Mouse (Mus musculus) liver, embryonic 13.5 days (tissue): ENCODE results near the gene Idh2. TPM values are rescaled to one million over a fixed set of nuclear protein-coding genes. Genes with fewer than 3 reads are reported as not detected.

Experiments
- ATAC-seq: fragments of 200-750 bp; cut with Nextera tagmentation; 2 replicates; pipeline ENCODE4 v1.8.0; 2017; ENCODE audit warnings: low read depth, mild to moderate bottlenecking, moderate number of reproducible peaks, moderate library complexity
- DNase-seq: peaks from one replicate; pipeline ENCODE4 v3.0.0; 2022
- H3K27ac ChIP-seq: fragments of 300-500 bp; sonication (generic); 2 replicates; pipeline ENCODE4 v1.5.1; 2015; ENCODE audit warnings: moderate library complexity, mild to moderate bottlenecking, inconsistent platforms
- H3K27me3 ChIP-seq: fragments of 300-500 bp; sonication (generic); 2 replicates; pipeline ENCODE4 v1.6.1; 2015; ENCODE audit warnings: mild to moderate bottlenecking, inconsistent platforms
- H3K36me3 ChIP-seq: fragments of 300-500 bp; sonication (generic); 2 replicates; pipeline ENCODE4 v1.6.1; 2015; ENCODE audit warnings: mild to moderate bottlenecking, inconsistent platforms
- H3K4me1 ChIP-seq: fragments of 300-500 bp; sonication (generic); replicated peaks from 2 replicates; pipeline ENCODE4 v1.6.1; 2015; ENCODE audit warnings: inconsistent platforms
- H3K4me2 ChIP-seq: fragments of 300-500 bp; sonication (generic); 2 replicates; pipeline ENCODE4 v1.6.1; 2015; ENCODE audit warnings: inconsistent platforms, mild to moderate bottlenecking, moderate library complexity
- H3K4me3 ChIP-seq: fragments of 300-500 bp; sonication (generic); replicated peaks from 2 replicates; pipeline ENCODE4 v1.5.1; 2015; ENCODE audit warnings: mild to moderate bottlenecking, inconsistent platforms
- H3K9ac ChIP-seq: fragments of 300-500 bp; sonication (generic); 2 replicates; pipeline ENCODE4 v1.6.1; 2015; ENCODE audit warnings: mild to moderate bottlenecking, inconsistent platforms
- H3K9me3 ChIP-seq: fragments of 300-500 bp; sonication (generic); replicated peaks from 2 replicates; pipeline ENCODE4 v1.6.1; 2016; ENCODE audit warnings: inconsistent platforms
- WGBS: fragments of 180-500 bp; shearing (Covaris S2); methylation state at CpG from one replicate; pipeline ENCODE4 v1.1.7; 2015; ENCODE audit not compliant: insufficient replicate concordance; 5-methylcytosine and 5-hydroxymethylcytosine counted together
- polyA plus RNA-seq: library from polyadenylated mRNA; unstranded; fragments of >200 nt; fragmentation: Nextera tagmentation; extraction: Ambion mirVana; gene quantifications from 2 replicates; pipeline ENCODE4 v1.2.1, GENCODE M21; 2015

The Idh2 gene
- polyA plus RNA-seq, 1 experiment from 2014 or later, result 137 TPM

- no peak overlapping the region for H3K4me3 ChIP-seq
- whole genome bisulfite sequencing, result 77% methylated on average over 5 of the region's 7 CpGs
- no peaks in the 10 kb centered on the region for H3K27me3 ChIP-seq
- DNase-seq, result no peak
- no peak for ATAC-seq
- H3K36me3 ChIP-seq, result no peaks in the 10 kb centered on the region
- H3K4me2 ChIP-seq, result no peak overlapping the region
- H3K9me3 ChIP-seq, result no peaks in the 10 kb centered on the region
- H3K9ac ChIP-seq, result no peak overlapping the region
- peaks cover 53% of the 10 kb centered on the region for H3K4me1 ChIP-seq
- no peak overlapping the region for H3K27ac ChIP-seq
These were observed 46.9 kb downstream of the Idh2 start for GRCm38 (mm10) chr7:80068341-80068740.

- no peaks in the 10 kb centered on the region for H3K9me3 ChIP-seq
- no peak overlapping the region for H3K27ac ChIP-seq
- H3K4me3 ChIP-seq, result no peak overlapping the region
- no peaks in the 10 kb centered on the region for H3K27me3 ChIP-seq
- H3K36me3 ChIP-seq, result no peaks in the 10 kb centered on the region
- H3K4me2 ChIP-seq, result no peak overlapping the region
- H3K9ac ChIP-seq, result no peak overlapping the region
- WGBS, result 70% methylated on average over 13 of the region's 13 CpGs
- peaks cover 58% of the 10 kb centered on the region for H3K4me1 ChIP-seq
- DNase-seq (no peak), ATAC-seq (no peak)
These were observed 48.3 kb downstream of the Idh2 start for GRCm38 (mm10) chr7:80066675-80067455.

GRCm38 (mm10) chr7:80065250-80065649, 49.9 kb downstream of the Idh2 start:
- ATAC-seq (no peak), DNase-seq (no peak)
- Histone ChIP-seq H3K9ac (no peak overlapping the region), H3K4me2 (no peak overlapping the region), H3K36me3 (no peaks in the 10 kb centered on the region), H3K27me3 (no peaks in the 10 kb centered on the region), H3K9me3 (no peaks in the 10 kb centered on the region), H3K4me1 (peaks cover 66% of the 10 kb centered on the region), H3K4me3 (no peak overlapping the region), H3K27ac (no peak overlapping the region)
- WGBS, result 74% methylated on average over 3 of the region's 3 CpGs

DNA sequence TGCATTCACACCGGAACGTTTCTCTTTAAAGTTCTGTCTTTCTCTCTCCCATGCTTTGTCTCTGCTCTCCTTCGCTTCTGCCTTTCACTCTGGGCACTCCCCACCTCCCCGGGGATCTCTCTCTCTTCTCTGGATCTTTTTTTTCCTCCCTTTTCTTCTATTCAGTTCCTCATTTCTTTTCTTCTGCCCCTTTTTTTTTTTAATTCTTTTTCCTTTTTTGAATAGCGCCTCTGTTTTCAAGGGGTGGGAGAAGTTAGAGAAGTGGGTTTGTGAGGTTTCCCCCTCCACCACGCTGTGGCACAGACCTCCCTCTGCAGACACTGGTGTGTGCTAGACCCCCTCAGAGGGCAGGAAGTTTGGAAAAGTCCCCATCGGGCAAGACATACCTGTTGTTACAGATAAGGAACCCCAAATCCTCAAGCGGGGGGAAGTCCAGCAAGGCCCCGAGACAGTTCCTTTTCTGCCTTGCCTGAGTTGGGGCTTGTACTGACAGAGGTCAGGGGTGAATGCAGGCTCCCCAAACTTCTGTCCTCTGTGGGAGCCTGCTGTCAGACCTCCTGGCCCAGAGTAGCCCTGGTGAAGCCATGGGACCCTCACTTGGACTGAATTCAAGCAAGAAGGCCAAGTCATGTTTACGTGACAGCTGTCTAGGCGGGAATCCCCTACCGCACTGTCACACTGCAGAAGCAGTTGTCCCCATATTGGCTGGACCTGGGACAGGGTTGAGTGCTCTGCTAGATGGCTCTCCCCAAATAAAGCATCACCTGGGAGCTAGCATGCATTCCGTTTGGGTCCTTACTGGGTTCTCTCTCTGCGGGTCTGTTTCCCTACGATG, 51.1 kb downstream of the Idh2 start:
- ATAC-seq, result no peak

DNA sequence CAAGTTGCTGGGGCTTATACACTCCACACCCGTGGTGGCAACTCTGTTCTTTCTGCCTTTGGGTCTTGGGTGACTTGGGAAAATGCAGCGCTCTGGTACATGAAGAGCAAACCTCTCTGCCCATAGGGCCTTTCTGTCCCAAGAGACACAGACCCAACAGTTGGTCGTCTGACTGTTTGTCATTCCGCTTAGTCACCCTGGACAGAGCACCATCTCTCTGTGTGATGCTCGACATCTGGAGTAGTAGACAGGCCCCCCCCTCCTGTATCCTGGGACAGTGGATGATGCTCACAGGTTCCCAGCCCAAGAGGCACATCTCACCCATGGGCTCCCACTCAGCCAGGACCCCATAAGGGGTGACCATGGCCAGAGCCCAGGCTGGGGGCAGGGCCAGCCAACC, 51.9 kb downstream of the Idh2 start:
- Histone ChIP-seq H3K36me3 (no peaks in the 10 kb centered on the region), H3K27ac (no peak overlapping the region), H3K9me3 (no peaks in the 10 kb centered on the region), H3K27me3 (no peaks in the 10 kb centered on the region), H3K9ac (no peak overlapping the region), H3K4me1 (peaks cover 70% of the 10 kb centered on the region), H3K4me3 (no peak overlapping the region), H3K4me2 (no peak overlapping the region)
- ATAC-seq (no peak), DNase-seq (no peak)
- 50% methylated on average over 5 of the region's 5 CpGs for WGBS

More for the DNA sequence above, 51.1 kb downstream of the Idh2 start:
- Histone ChIP-seq H3K9ac (no peak overlapping the region), H3K4me3 (no peak overlapping the region), H3K4me2 (no peak overlapping the region), H3K36me3 (no peaks in the 10 kb centered on the region), H3K9me3 (no peaks in the 10 kb centered on the region), H3K4me1 (peaks cover 66% of the 10 kb centered on the region), H3K27ac (no peak overlapping the region), H3K27me3 (no peaks in the 10 kb centered on the region)
- 43% methylated on average over 15 of the region's 15 CpGs for WGBS
- no peak for DNase-seq

- Histone ChIP-seq H3K4me2 (no peak overlapping the region), H3K27me3 (no peaks in the 10 kb centered on the region), H3K9me3 (no peaks in the 10 kb centered on the region), H3K9ac (no peak overlapping the region), H3K4me3 (no peak overlapping the region), H3K4me1 (peaks cover 76% of the 10 kb centered on the region), H3K36me3 (no peaks in the 10 kb centered on the region), H3K27ac (no peak overlapping the region)
- WGBS, result 79% methylated on average over 17 of the region's 17 CpGs
- DNase-seq (no peak), ATAC-seq (no peak)
These were observed 52.9 kb downstream of the Idh2 start for GRCm38 (mm10) chr7:80062083-80062826.

GRCm38 (mm10) chr7:80060012-80060778, 55.0 kb downstream of the Idh2 start:
- Histone ChIP-seq H3K4me3 (no peak overlapping the region), H3K4me1 (peaks cover 90% of the 10 kb centered on the region)

DNA sequence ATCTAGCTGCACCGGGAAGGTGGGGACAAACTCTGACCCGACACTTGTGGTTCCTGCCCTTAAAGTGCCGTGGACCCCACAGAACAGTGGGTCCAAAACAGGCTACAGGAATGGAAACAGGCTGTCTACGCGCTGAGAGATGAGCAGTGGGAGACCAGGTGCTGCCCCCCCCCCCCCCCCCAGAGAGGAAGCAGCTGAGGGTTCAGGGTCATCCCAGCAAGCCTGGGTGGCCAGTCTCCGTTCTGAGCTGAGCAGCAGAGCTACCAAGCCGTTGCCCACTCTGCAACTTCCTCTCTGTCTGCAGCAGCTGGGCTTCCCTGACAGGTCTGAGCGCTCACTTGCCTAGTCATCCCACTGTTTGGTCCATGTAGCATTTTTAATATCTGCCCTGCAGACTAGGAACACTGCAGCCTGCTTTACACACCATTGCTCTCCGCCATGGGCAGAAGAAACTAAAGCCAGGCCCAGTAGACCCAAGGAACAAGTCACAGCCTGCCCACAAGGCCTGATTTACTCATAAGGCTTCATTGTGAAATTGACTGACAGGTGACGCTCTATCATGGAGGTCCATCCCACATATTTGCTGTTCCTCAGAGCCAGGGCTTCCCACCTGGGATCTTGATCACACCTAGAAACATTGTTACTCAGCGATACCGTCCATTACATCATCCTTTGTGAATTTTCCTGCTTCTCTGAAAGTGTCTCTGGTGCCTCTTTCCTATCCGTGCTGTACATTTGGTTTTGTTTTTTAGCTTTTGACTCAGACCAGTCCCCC, 55.9 kb downstream of the Idh2 start:
- Histone ChIP-seq H3K27ac (peak overlapping the region; percentile 78), H3K4me1 (peaks cover 86% of the 10 kb centered on the region), H3K27me3 (no peaks in the 10 kb centered on the region), H3K36me3 (no peaks in the 10 kb centered on the region), H3K4me3 (no peak overlapping the region), H3K9me3 (no peaks in the 10 kb centered on the region), H3K9ac (no peak overlapping the region), H3K4me2 (no peak overlapping the region)
- DNase-seq (no peak), ATAC-seq (no peak)
- 40% methylated on average over 13 of the region's 13 CpGs for WGBS

More at GRCm38 (mm10) chr7:80060012-80060778, 55.0 kb downstream of the Idh2 start:
- Histone ChIP-seq H3K36me3 (no peaks in the 10 kb centered on the region), H3K27ac (peak overlapping the region; percentile 43; the same call in 1 of the 2 replicates), H3K27me3 (no peaks in the 10 kb centered on the region), H3K9me3 (no peaks in the 10 kb centered on the region), H3K4me2 (no peak overlapping the region), H3K9ac (no peak overlapping the region)
- 64% methylated on average over 10 of the region's 10 CpGs for WGBS
- DNase-seq, result no peak
- no peak for ATAC-seq

- DNase-seq (no peak), ATAC-seq (no peak)
- 53% methylated on average over 4 of the region's 4 CpGs for WGBS
- Histone ChIP-seq H3K27me3 (no peaks in the 10 kb centered on the region), H3K9ac (no peak overlapping the region), H3K4me1 (peaks cover 81% of the 10 kb centered on the region), H3K9me3 (no peaks in the 10 kb centered on the region), H3K27ac (peak overlapping the region; percentile 78), H3K4me3 (no peak overlapping the region), H3K36me3 (no peaks in the 10 kb centered on the region), H3K4me2 (peak overlapping the region; percentile 13; the same call in 1 of the 2 replicates)
These were observed 56.7 kb downstream of the Idh2 start for GRCm38 (mm10) chr7:80058405-80059063.

GRCm38 (mm10) chr7:80057781-80058180, 57.4 kb downstream of the Idh2 start:
- H3K9me3 ChIP-seq, result no peaks in the 10 kb centered on the region
- ATAC-seq, result no peak
- DNase-seq, result no peak
- H3K27me3 ChIP-seq, result no peaks in the 10 kb centered on the region
- H3K4me1 ChIP-seq, result peaks cover 79% of the 10 kb centered on the region
- H3K4me3 ChIP-seq, result no peak overlapping the region
- no peaks in the 10 kb centered on the region for H3K36me3 ChIP-seq
- no peak overlapping the region for H3K9ac ChIP-seq
- peak overlapping the region; percentile 1; the same call in 1 of the 2 replicates for H3K4me2 ChIP-seq
- H3K27ac ChIP-seq, result peak overlapping the region; percentile 78
- WGBS, result 45% methylated on average over 14 of the region's 14 CpGs
